Mouse (Mus musculus) bone marrow macrophage, adult 2 months (primary cell): ENCODE measurements around the gene Ubxn6.

ENCODE experiments used
- CTCF ChIP-seq: IDR thresholded peaks from 2 replicates; pipeline ENCODE4 v1.5.1; 2012; ENCODE audit warnings: low read depth, mild to moderate bottlenecking, low read length, moderate library complexity
- POLR2A ChIP-seq: IDR thresholded peaks from 2 replicates; pipeline ENCODE4 v1.6.1; 2012; ENCODE audit warnings: mild to moderate bottlenecking, low read depth, low read length, borderline replicate concordance

GRCm38 (mm10) chr17:56057381-56058120, 17.3 kb downstream of the Ubxn6 start:
- no peak for TF ChIP-seq POLR2A
- no peak for TF ChIP-seq CTCF
